Mouse (Mus musculus) liver, embryonic 13.5 days (tissue): ENCODE measurements around the gene Ppp2r1b. TPM values are rescaled to one million over a fixed set of nuclear protein-coding genes. Genes with fewer than 3 reads are reported as not detected.

ENCODE experiments used
- ATAC-seq: fragments of 200-750 bp; cut with Nextera tagmentation; 2 replicates; pipeline ENCODE4 v1.8.0; 2017; ENCODE audit warnings: low read depth, mild to moderate bottlenecking, moderate number of reproducible peaks, moderate library complexity
- DNase-seq: peaks from one replicate; pipeline ENCODE4 v3.0.0; 2022
- H3K27ac ChIP-seq: fragments of 300-500 bp; sonication (generic); 2 replicates; pipeline ENCODE4 v1.5.1; 2015; ENCODE audit warnings: moderate library complexity, mild to moderate bottlenecking, inconsistent platforms
- H3K27me3 ChIP-seq: fragments of 300-500 bp; sonication (generic); 2 replicates; pipeline ENCODE4 v1.6.1; 2015; ENCODE audit warnings: mild to moderate bottlenecking, inconsistent platforms
- H3K36me3 ChIP-seq: fragments of 300-500 bp; sonication (generic); 2 replicates; pipeline ENCODE4 v1.6.1; 2015; ENCODE audit warnings: mild to moderate bottlenecking, inconsistent platforms
- H3K4me1 ChIP-seq: fragments of 300-500 bp; sonication (generic); replicated peaks from 2 replicates; pipeline ENCODE4 v1.6.1; 2015; ENCODE audit warnings: inconsistent platforms
- H3K4me2 ChIP-seq: fragments of 300-500 bp; sonication (generic); 2 replicates; pipeline ENCODE4 v1.6.1; 2015; ENCODE audit warnings: inconsistent platforms, mild to moderate bottlenecking, moderate library complexity
- H3K4me3 ChIP-seq: fragments of 300-500 bp; sonication (generic); replicated peaks from 2 replicates; pipeline ENCODE4 v1.5.1; 2015; ENCODE audit warnings: mild to moderate bottlenecking, inconsistent platforms
- H3K9ac ChIP-seq: fragments of 300-500 bp; sonication (generic); 2 replicates; pipeline ENCODE4 v1.6.1; 2015; ENCODE audit warnings: mild to moderate bottlenecking, inconsistent platforms
- H3K9me3 ChIP-seq: fragments of 300-500 bp; sonication (generic); replicated peaks from 2 replicates; pipeline ENCODE4 v1.6.1; 2016; ENCODE audit warnings: inconsistent platforms
- WGBS: fragments of 180-500 bp; shearing (Covaris S2); methylation state at CpG from one replicate; pipeline ENCODE4 v1.1.7; 2015; ENCODE audit not compliant: insufficient replicate concordance; 5-methylcytosine and 5-hydroxymethylcytosine counted together
- polyA plus RNA-seq: library from polyadenylated mRNA; unstranded; fragments of >200 nt; fragmentation: Nextera tagmentation; extraction: Ambion mirVana; gene quantifications from 2 replicates; pipeline ENCODE4 v1.2.1, GENCODE M21; 2015

Gene Ppp2r1b
- polyA plus RNA-seq, 1 experiment from 2014 or later = 97.1 TPM

DNA sequence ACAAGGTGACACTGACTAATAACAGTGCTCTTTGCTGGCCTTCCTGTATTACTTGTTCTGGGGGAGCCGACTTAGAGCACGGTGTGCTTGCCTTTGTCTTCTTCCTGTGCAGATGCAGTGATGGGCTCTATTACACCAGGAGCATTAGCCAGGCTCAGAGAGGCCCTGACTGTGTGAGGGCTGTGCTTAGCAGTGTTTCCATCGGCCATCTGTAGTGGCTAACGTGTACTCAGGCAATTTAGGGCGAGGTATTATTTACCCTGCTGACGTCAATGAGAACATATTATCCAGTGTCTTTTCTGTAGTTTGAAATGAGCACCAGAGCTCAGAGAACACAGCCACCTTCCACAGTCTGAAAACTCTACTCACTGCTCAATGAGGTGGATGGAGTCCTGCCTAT is 44.1 kb downstream of the Ppp2r1b start:
- Histone ChIP-seq H3K4me1 (peaks cover 7% of the 10 kb centered on the region; the same call in 1 of the 2 replicates), H3K9ac (no peak overlapping the region), H3K4me2 (no peak overlapping the region), H3K9me3 (no peaks in the 10 kb centered on the region), H3K4me3 (no peak overlapping the region), H3K27ac (no peak overlapping the region), H3K36me3 (peaks cover 70% of the 10 kb centered on the region), H3K27me3 (no peaks in the 10 kb centered on the region)
- ATAC-seq (no peak), DNase-seq (no peak)
- 80% methylated on average over 6 of the region's 6 CpGs for WGBS

DNA sequence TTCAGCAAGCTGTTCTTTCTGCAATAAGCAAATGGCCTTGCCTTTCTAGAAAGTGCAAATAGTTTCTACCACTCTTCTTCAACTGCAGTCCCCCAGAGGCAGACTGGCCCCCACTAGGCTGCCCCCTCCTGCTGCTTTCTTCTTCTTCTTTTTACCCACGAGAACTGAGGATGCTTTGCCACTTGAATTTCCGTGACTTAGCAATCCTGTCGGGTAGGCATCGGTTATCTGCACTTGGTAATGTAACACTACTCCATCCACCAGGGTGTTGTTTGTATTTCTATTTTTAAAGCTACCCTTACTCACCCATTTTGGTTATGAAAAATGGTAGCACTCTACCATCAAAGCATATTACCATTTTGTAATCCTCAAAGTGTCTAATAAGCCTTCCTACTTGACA is 44.9 kb downstream of the Ppp2r1b start:
- no peak for DNase-seq
- Histone ChIP-seq H3K4me2 (no peak overlapping the region), H3K36me3 (peaks cover 71% of the 10 kb centered on the region), H3K9me3 (no peaks in the 10 kb centered on the region), H3K4me3 (no peak overlapping the region), H3K9ac (no peak overlapping the region), H3K27me3 (no peaks in the 10 kb centered on the region), H3K27ac (no peak overlapping the region), H3K4me1 (peaks cover 7% of the 10 kb centered on the region; the same call in 1 of the 2 replicates)
- no peak for ATAC-seq
- WGBS = 78% methylated on average over 4 of the region's 4 CpGs

DNA sequence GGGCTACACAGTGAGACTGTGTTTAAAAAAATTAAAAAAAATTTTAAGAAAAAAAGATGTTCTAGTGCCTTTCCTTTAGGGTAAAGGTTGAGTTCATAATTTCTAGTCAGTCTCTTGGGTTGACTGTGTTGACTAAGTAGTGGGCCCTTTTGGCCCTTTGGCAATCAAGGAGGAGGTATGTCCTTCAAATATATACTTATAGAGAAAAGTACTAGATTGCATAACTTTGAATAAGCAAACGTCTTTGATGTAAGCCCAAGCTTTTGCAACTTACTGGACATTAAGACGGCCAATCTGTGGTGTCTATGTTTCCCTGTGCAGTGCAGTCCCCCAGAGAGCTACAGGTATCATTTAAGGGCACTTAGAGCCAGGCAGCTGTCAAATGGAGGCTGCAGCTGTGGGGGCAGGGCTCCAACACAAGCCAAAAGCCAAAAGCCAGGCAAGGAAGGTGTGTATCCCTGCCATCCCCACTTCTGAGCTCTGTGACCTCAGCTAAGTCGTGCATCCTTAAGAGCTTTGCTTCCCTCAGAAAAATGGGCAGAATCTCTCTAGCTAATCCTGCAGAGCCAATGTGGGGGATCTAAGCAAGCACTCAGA is 45.5 kb downstream of the Ppp2r1b start:
- Histone ChIP-seq H3K4me1 (peaks cover 7% of the 10 kb centered on the region; the same call in 1 of the 2 replicates), H3K4me3 (no peak overlapping the region), H3K27me3 (no peaks in the 10 kb centered on the region), H3K4me2 (no peak overlapping the region), H3K27ac (no peak overlapping the region), H3K9ac (no peak overlapping the region), H3K36me3 (peaks cover 71% of the 10 kb centered on the region), H3K9me3 (no peaks in the 10 kb centered on the region)
- DNase-seq (no peak), ATAC-seq (no peak)
- 61% methylated on average over 3 of the region's 3 CpGs for WGBS

DNA sequence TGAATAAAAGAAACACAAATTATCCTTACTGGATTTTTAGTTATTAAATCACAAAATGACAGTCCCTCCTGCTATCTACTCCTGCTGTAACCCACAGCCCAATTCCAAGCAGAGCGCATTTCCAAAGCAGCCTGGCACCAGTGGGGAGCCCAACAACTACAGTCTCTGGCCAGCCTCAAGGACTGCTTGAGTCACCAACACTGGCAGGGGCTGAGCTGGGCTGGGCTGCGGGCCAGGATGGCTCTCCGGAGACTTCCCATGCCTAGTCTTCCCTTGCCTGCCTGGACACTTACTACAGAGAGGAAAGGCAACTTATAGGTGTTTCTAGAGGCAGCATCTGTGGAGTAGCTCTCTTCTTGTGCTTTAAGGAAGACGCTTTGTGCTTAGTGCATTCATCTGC is 48.6 kb downstream of the Ppp2r1b start:
- H3K27ac ChIP-seq = no peak overlapping the region
- ATAC-seq = no peak
- 87% methylated on average over 4 of the region's 4 CpGs for WGBS
- peaks cover 81% of the 10 kb centered on the region for H3K36me3 ChIP-seq
- H3K4me1 ChIP-seq = no peaks in the 10 kb centered on the region
- no peaks in the 10 kb centered on the region for H3K9me3 ChIP-seq
- no peak overlapping the region for H3K4me3 ChIP-seq
- H3K9ac ChIP-seq = no peak overlapping the region
- no peak for DNase-seq
- H3K27me3 ChIP-seq = no peaks in the 10 kb centered on the region
- no peak overlapping the region for H3K4me2 ChIP-seq

DNA sequence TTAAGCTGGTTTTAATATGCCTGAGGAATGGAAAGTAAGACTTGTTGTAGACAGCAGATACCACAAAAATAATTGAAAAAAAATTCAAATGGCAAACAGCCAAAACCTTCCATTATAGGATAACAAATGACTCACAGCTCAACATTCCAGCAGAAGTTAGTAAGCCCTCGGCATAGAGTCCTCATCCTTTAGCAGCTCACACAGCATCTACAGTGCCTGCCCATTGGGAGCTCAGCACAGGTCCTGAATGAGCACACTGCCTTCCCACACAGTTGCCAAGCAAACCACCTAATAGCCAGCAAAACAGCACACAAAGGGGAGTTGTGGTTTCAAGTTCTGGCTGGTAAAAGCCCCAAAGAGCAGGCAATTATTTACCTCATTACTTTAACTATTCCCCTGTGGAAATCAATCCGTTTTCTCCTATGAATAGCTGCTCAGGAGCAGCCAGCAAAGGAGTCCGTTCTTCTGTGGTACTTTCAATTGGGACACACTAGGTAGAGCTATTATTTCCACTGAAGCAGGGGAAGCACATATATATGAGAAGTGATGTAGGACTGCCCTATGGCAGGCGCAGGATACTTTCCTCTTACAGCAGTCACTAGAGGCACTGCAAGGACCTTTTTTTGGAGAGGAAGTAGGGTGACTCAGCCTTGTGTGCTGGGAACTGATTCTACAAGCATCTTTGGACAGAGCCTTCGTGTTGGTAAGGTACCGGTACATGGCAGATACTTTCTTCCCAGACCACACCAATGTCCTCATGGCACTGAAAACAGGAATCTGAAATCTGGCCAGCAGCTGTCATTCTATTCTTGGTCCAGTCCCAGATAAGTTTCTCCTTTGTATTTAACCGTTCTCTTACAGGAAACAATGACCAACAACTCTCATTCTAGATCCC is 55.2 kb downstream of the Ppp2r1b start:
- Histone ChIP-seq H3K9me3 (no peaks in the 10 kb centered on the region), H3K27ac (no peak overlapping the region), H3K4me3 (no peak overlapping the region), H3K27me3 (no peaks in the 10 kb centered on the region), H3K9ac (no peak overlapping the region), H3K36me3 (peaks cover 55% of the 10 kb centered on the region), H3K4me1 (peaks cover 10% of the 10 kb centered on the region), H3K4me2 (no peak overlapping the region)
- DNase-seq (no peak), ATAC-seq (no peak)
- WGBS = 81% methylated on average over 7 of the region's 7 CpGs

DNA sequence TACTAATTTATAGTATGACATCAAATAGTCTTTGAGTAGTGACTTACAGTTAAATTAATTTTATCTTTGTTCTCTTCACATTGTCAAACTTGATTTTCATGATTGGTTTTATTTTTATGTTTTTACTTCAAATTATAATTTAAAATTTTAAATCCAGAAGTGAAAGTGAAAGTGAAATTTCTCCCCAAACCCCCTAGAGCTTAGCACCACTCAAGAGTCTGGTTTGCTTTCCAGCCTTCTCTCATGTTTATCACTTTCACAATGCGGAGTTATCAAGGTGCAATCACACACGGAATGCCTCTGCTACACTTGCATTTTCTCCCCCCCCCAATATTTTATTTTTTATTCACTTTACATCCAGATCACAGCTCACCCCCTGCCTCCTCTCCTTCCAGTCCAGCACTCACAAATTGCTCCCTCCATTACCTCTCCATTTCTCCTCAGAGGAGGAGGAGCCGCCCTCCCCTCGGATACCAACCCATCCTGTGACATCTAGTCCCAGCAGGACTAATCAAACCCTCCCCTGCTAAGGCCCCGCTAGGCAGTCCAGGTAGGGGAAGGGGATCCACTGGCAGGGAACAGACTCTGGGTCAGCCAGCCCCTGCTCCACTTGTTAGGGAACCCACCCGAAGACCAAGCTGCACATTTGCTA is 59.2 kb downstream of the Ppp2r1b start:
- WGBS = 74% methylated on average over 6 of the region's 6 CpGs
- no peak for DNase-seq
- no peak overlapping the region for H3K4me2 ChIP-seq

DNA sequence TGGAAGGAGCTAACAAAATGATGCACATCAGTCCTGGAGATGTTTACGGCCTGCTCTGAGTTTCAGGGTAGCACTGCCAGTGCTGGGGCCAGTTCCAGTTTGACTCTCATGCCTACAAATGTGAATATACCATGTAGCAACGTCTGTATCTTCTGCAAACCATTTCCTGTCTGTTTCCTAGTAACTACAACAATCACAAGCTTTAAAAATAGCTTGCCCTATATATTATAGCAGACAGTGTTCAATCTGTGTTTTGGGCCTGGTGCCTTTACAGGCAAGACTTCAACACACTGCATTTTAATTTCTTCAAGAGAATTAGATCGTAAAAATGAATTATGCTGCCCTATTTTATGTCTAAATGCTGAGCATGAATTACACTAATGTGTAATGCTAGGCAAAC is 60.2 kb downstream of the Ppp2r1b start:
- WGBS = 62% methylated on average over 3 of the region's 3 CpGs
- H3K4me2 ChIP-seq = no peak overlapping the region
- peaks cover 20% of the 10 kb centered on the region for H3K4me1 ChIP-seq
- DNase-seq (no peak), ATAC-seq (no peak)
- no peaks in the 10 kb centered on the region for H3K9me3 ChIP-seq
- no peaks in the 10 kb centered on the region for H3K27me3 ChIP-seq
- no peak overlapping the region; the same call in 1 of the 2 replicates for H3K27ac ChIP-seq
- H3K4me3 ChIP-seq = no peak overlapping the region
- peaks cover 32% of the 10 kb centered on the region for H3K36me3 ChIP-seq
- H3K9ac ChIP-seq = no peak overlapping the region

More for the DNA sequence above, 59.2 kb downstream of the Ppp2r1b start:
- 0 out of 2 replicates have a peak overlapping the region, but pooled peaks have one; percentile 12 for H3K27ac ChIP-seq
- H3K9ac ChIP-seq = peak overlapping the region; percentile 26; the same call in 1 of the 2 replicates
- peaks cover 34% of the 10 kb centered on the region for H3K36me3 ChIP-seq
- H3K27me3 ChIP-seq = no peaks in the 10 kb centered on the region
- ATAC-seq = no peak
- no peak overlapping the region for H3K4me3 ChIP-seq
- no peaks in the 10 kb centered on the region for H3K9me3 ChIP-seq
- peaks cover 20% of the 10 kb centered on the region for H3K4me1 ChIP-seq

DNA sequence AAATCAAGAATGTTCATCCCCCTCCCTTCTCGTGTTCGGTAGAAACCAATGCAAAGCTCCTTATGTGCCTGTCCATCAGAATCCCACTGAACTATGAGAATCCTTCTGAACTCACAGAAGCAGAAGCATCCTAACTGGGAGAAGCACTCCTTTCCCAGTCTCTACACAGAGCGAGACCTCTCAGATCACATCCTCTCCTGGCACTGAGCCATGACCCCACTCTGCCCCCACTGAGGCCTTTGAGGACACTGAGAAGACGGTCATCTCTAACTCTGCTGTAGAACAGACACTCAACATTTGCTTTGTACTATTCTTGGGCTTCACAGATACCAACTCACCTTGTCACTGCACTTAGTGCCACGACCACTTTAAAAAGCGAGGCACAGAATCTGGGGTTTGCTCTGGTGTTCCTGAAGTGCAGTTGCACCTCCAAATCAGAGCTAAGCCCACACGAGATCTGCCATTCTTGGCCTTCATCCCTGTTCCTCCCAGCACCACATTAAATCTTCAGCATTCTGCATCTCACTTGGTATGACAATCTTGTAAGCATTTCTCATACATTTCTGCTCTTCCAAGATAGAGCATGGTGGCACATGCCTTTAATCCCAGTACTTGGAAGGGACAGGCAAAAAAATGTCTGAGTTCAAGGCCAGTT is 66.9 kb downstream of the Ppp2r1b start:
- Histone ChIP-seq H3K9me3 (no peaks in the 10 kb centered on the region), H3K27ac (no peak overlapping the region), H3K36me3 (peaks cover 55% of the 10 kb centered on the region), H3K4me3 (no peak overlapping the region), H3K9ac (no peak overlapping the region), H3K4me2 (no peak overlapping the region), H3K4me1 (no peaks in the 10 kb centered on the region), H3K27me3 (no peaks in the 10 kb centered on the region)
- DNase-seq (no peak), ATAC-seq (no peak)
- WGBS = 88% methylated on average over 7 of the region's 7 CpGs

DNA sequence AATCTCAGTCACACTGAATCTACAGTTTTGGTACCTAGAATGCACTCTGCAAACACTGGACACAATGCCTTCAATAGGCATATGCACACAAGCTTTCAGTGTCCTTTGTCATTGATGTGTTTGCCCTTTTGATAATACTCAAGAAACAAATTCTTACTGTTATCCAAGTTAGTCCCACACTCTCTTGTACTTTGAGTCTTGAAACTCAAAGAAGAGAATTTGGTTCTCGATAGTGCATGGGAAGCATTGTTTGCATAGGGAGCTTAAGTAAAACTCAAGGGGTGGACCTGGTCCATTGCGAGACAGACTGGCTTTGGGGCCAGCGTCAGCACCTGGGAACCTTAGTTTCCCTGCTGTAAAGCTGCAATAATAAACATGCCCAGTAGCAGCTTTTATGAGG is 73.0 kb downstream of the Ppp2r1b start:
- no peak overlapping the region for H3K4me2 ChIP-seq
- WGBS = 78% methylated on average over 3 of the region's 3 CpGs
- peaks cover 49% of the 10 kb centered on the region for H3K4me1 ChIP-seq
- no peak for ATAC-seq
- H3K4me3 ChIP-seq = no peak overlapping the region
- H3K9me3 ChIP-seq = no peaks in the 10 kb centered on the region
- H3K27me3 ChIP-seq = no peaks in the 10 kb centered on the region
- peaks cover 28% of the 10 kb centered on the region; the same call in 1 of the 2 replicates for H3K36me3 ChIP-seq
- no peak overlapping the region; the same call in 1 of the 2 replicates for H3K27ac ChIP-seq
- no peak overlapping the region for H3K9ac ChIP-seq
- no peak for DNase-seq

DNA sequence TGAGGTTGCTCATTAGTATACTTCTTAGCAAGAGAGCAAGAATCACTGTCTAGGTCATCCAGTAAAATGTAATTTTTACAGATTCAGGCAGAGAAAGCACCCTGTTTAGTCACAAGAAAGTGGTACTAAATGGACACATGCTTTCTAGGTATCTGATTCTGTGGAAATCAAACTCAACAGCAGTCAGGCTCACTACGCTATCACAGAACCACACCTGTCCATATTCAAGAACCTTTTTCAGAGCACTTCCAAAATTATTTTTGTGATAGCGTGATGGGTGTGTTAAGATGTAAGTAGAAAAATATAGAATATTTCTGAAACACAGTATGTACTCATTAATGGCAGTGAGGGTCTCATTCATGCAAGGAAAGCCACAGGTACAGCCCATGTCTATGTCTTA is 74.5 kb downstream of the Ppp2r1b start:
- ATAC-seq = peak; percentile 42
- peaks cover 62% of the 10 kb centered on the region for H3K4me1 ChIP-seq
- 0 out of 2 replicates have a peak overlapping the region, but pooled peaks have one; percentile 10 for H3K9ac ChIP-seq
- no peak overlapping the region for H3K4me3 ChIP-seq
- H3K27me3 ChIP-seq = no peaks in the 10 kb centered on the region
- H3K27ac ChIP-seq = peak overlapping the region; percentile 67; the same call in 1 of the 2 replicates
- peak overlapping the region; percentile 22; the same call in 1 of the 2 replicates for H3K4me2 ChIP-seq
- peaks cover 18% of the 10 kb centered on the region; the same call in 1 of the 2 replicates for H3K36me3 ChIP-seq
- DNase-seq = no peak
- H3K9me3 ChIP-seq = no peaks in the 10 kb centered on the region
- 54% methylated on average over 2 of the region's 2 CpGs for WGBS
